Mouse (Mus musculus) induced T-regulatory cell, adult 2 months (primary cell): Measurements from ENCODE around the gene Vldlr.

Source experiments
- DNase-seq: peaks from one replicate; pipeline ENCODE4 v3.0.0-alpha.2; 2012; ENCODE audit warnings: low read depth

Gene Vldlr

DNA sequence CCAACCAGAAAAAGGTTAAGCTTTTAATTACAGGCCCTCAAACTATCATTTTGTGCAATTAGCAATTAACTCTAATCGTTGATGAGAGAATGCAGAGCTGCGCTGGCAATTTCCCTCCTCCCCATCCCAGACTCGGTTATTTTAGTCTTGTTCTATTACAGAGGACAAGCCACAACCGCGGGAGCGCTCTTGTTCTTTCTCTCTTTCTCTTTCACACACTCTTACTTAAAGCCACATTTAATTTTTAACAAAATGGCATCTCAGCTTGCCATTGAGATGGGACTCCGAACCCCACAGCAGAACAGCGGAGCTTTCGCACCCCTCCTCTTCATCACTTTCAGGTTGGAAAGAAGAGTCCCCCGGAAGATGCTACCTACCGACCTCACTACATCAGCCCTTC is at the start of gene Vldlr:
Vldlr (plus strand) TSS at position 167 of the 400 bp plus-strand sequence.
- DNase-seq = no peak

DNA sequence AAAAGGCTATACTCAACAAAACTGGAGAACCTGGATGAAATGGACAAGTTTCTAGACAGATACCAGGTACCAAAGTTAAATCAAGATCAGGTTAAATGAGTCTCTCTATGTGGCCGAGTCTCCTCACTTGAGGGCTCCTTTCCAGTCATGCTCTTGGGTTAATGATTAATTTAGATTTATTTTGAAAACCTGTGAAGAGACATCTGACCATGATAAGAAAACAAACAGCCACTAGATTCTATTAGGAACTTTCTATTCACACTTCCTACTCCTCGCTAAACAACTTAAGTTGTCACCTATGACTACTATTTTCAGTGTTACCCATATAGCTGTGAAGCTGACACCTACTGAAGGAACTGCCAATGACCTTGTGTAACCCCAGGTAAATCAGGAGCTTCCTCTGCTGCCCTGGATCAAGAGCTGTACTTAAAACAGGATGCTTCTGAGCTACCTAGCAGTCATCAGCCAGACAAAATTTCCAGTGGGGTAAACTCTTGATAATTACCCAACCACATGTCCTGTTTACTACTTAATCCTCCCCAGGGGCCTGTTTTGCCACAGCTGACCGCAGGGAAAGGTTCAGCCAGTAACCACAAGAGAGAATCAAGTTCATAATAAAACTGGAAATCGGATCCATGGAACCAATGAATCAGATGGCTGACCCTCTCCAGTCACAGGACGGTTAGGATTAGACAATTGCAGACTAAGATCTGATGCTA is 48.5 kb upstream of the Vldlr start:
- DNase-seq = no peak

DNA sequence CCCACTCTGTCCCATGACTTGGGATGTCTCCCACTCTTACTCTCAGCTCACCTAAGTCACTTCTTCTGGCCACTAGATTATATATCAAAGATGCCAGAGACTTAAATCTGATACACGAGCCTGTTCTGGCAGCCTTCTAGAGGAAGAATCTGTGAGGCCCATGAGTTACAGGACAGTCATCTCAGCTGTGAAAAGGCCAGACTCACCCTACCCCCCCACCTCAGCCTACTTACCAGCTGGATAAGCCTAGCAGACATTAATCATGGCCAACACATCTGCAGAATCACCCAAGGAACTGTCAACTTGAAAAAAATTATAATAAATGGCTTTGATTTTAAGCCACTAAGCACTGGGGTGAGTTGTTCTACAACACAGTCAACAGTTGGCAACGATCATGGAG is 42.4 kb upstream of the Vldlr start:
- no peak for DNase-seq

DNA sequence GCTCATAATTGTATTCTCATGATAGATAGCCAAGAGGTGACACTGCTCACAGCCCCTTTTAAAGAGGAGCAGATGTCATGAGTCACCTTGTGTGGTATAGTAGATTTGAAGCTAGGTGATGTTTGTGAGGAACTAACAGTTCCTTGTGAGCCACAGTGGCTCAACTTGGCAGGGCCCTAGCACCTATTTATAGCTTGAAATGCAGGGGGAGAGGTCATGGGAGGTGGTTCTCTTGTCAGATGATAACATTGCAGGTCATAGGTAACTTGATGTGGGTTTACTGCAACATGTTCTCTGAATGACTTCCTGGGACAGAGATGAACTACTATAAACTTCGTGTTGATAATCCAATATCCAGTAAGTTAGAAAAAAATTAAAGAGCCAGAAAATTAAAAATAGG is 40.7 kb upstream of the Vldlr start:
- DNase-seq = no peak

DNA sequence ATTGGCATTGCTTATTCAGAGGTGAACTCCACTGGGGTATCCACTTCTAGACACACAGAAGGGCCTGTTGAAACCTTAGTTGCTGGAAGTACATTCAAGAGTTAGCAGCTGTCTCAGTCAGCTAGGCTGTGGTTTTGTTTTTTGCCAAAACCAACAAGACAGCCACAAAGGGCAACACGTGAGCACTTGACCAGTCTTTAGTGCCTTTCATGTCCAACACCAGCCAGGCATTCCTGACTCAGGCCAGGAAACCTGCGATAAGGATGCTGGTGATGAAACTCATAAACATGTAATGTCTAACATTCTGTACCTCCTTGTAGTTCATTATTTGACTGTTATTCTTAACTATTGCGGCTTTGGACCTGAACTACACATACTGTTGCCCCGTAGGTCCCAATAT is 39.7 kb upstream of the Vldlr start:
- no peak for DNase-seq

DNA sequence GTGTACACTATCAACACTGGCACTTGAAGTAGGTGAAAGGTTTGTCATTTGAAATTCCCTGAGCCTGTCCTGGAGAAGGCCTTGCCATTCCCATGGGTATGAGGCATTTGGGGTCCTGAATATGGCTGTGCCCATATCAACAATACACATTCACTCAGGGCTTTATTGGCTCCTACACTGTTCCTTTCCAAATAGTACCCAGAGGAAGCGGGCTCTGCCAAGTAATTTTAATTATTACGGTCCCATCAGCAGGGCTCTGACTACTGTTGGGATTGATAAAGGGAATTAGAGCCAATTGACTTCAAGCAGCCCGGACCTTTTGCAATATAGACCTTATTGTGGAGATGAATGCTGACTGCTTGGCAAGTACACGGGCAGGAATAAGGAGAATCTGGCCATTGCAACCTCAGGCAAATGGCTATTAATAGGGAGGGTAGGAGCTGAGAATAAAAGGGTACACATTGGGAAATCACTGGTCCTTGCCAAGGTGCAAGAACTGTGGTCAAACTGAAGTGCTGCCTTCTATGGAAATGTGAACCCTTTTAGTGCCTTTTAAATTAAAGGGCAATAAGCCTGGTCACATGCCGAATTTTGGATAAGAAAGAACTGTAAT is 38.0 kb upstream of the Vldlr start:
- no peak for DNase-seq

DNA sequence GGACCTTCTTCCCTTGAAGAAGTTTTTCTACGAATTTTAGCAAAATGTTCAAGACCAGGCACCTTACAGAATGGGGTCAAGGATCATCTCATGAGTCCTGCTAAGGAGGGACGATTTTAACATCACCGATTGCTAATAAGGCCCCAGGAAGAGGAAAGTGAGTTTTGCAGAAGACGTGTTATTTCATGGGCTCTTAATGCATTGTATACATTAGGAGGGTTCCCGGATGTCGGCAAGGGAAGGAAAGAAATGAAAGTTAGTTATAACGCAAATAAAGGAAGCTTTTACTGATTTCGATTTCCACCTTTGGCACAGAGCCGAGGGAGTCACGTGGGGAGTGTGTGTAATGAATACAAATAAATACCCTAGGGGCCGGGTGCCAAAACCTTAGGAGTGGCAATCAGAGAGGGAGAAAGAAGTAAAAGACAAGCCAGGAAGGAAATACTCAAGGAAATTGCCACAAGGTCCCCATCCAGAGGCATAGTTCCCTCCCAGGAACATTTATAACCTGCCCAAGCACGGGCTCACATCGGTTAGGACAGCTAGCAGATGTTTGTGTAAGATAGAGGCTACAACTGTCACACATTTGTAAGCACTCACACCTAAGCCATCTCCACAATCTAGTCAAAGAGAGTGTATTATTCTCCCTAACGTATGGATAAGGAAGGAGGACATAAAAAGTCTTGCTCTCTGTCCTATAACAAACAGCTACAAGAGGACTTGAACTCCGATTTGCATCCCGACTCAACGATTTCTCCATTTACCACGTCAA is 35.7 kb upstream of the Vldlr start:
- no peak for DNase-seq

DNA sequence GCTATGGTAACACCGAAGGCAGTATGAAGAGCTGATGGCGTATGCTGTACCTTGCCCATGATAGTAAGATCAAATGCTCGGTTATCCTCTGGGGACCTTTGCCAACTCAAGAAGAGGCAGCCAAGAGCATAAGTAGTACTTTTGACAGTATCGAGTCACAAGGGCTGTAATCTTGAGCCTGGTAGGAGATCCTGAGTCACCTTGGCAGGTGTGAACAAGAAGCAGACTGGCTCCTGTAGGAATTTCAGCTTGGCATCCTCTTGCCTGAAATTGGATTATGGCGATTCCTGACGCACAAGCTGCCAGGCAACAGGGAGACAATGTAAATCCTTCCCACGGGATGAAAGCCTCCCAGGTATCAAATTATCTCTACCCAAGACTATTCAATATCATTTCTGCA is 32.8 kb upstream of the Vldlr start:
- no peak for DNase-seq

DNA sequence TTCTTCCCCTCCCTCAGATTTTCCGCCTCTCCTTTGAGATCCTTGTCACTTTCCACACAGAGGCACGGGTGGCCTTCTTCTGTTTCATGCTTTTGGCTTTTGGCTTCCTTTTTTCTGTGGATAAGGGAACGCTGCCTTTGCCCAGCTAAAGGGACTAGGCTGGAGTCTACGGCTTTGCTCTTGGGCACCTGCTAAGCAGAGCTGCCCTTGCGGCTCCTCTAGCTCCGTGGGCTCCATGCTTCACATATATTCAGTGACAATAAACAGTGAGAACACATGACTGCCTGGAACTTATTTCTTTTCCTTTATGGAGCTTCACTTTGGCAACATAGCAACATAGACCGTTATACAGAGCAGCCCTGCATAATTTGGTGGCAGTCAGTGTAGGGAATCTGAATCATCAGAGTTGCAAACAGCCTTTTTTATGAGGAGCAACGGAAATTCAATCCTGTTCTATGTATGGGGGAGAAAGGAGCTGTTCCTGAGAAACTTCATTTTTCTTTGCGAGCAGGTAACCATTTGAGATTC is 12.5 kb upstream of the Vldlr start:
- no peak for DNase-seq

DNA sequence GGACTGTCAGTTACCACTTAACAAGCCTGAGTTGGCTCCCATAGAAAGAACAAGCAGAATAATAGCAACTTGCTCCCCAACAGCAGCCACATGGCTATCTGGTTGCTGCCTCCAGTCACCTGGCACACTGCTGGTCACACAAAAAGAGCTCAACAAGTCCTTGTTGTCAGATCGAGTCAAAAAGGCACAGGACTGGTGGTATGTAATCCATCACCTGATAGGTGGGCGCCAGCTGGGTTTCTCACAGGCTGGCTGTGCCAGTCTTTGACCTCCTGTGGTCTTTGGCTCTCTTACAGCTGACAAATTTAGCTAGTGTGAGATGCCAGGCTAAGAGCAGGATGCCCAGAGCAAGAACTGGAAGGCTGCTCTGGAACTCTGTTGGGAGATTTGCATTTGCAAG is 5.3 kb upstream of the Vldlr start:
- no peak for DNase-seq

DNA sequence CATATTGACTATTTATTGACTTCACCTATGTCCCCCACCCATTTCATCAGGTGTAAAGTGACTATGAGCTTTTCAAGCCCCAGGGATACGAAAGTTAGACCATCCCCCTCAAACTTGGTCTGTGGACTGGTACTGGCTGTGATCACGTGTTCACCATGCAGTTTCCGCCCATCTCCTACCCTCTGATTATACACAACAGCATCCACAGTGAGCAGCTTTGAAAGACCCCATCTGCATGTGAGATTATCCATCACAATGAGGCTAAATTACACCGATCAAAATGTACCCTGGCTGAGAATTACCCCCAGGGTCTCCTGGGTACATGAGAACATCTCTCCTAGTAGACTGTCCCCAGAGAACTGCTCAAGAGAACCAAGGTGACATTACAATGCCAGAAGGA is 688 bp upstream of the Vldlr start:
- DNase-seq = no peak

DNA sequence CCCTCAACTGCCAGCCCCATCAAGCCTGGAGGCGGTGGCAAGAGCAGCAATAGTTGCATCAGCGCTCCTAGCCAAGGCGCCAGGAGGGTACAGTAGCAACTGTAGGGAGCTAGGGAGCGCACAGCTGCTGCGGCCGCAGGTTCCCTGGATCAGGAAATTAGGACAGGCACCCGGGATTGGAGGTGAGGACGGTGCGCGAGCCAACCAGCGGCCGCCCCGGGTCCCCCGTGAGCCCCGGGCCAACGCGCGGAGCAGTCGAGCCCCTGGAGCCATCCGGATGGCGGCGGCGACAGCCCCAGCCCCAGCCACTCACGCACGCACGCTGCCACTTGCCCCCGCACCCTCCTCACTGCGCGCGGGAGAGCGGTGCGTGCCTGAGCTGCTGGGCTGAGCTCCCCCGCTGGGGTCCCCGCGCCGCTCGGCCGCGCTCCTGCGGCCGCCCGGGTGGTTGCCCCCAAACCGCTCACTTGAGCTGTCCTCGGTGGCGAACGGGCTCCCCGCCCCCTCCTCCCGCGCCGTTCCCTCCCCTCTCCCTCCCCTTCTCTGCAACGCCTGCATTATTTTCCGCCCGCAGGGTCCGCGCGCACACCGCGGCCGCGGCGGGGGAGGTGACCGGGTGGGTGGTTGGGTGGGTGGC is 601 bp downstream of the Vldlr start:
- DNase-seq = no peak

DNA sequence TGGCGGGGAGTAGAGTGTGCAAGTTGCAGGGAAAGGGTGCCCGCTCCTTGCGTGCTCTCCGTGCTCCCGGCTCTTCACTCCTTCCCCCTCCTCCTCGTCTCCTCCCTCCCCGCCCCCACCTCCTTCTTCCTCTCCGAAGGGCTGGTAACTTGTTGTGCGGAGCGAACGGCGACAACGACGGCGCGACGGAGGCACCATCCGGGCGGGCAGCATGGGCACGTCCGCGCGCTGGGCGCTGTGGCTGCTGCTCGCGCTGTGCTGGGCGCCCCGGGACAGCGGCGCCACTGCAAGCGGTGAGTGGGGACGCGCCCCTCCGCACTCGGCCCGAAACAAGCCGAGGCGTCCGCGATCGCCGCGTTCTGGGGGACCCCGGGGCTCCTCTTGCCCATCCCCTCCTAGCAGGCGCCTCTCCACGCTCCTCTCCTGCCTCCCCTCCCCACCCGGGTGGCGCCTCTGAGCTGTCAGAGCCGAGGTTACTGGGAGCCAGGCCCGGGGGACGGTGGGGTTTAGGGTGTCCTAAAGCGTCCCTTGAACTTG is 1.2 kb downstream of the Vldlr start:
- no peak for DNase-seq

DNA sequence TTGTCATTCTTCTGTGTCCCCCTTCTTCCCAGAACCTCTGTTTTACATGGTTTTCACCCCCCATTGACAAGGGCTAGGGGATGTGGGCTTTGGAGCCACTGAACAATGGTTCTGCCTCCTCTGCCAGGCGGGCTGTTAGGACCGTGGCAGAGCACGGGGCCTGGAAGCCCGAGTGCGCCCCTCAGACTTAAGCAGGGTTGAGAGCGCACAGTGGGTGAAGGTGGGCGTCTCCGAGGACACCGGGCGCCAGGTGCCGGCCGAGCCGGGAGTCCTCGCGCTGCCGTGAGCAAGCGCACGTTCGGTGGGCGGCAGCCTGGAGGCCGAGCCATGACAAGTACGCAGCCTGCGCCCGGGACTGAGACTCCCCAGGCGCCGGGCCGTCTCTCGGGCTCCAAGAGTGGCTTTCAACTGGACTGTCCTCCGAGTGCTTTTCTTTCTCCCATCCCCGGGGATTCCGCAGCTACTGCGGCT is 1.7 kb downstream of the Vldlr start:
- DNase-seq = no peak

DNA sequence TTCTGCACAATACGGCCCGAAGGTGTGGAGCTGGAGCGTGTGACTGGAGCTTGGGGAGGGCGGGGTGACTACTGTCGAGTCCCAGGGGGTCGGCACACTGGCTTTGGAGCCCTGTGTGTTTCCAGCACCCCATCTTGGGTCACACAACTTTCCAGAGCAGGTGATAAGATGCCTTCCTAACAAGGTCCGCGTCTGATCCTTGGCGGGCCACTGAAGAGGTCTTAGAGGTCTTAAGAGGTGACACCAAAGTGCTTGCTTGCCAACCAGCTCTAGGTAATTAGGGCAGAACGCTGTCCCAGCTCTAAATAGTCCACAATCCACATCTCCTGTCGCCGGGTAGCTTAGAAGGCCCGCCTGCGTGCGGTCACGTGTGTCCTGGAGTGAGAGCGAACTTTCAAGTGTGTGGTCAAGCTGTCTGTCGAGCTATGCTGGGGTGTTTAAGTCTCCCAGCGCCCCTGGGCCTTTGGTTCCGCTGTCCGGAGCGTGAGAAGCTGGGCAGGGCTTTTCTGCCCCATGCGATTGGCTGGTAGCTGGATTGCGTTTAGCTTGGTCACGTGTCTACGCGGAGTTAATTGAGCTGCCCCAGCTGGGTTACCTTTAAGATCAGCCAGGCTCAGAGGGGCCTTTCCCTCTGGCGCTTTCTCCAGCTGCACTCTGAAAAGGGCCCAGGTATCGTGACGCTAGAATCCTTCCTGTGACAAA is 2.4 kb downstream of the Vldlr start:
- DNase-seq = no peak

DNA sequence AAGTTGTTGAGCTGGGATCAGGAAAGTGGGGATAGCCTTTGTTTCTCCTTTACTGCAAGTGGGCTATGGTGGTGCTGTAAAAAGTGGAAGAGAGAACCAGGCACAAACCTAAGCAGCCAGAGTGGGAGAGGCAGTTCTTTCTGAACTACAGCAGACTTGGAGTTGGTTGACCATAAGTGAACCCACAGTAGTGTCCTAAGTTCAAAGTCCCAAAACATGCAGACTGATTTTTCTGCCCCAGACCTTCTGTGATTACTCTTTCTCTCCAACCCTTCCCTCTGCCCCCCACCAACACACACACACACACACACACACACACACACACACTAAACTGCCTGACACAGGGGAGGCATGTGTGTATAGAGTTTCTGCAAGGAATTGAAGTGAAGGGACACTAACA is 3.3 kb downstream of the Vldlr start:
- no peak for DNase-seq

DNA sequence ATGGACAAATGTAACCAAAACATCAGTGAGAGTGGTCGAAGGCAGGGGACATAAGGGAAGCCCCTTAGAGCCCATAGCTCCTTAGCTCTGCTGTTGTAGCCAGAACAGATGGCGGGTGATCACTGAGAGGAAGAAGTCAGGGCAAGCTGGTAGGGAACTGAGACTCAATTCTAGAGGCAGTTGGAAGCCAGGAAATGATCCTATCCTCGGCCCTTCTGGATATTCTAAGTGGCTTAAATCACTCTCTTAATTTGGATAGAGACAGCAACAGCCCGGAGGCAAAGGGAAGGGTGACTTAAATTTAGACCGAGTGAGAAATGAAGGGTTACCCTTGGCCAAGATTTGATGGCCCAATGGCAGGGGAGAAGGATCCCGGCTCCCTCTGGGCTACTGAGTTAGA is 6.8 kb downstream of the Vldlr start:
- no peak for DNase-seq

DNA sequence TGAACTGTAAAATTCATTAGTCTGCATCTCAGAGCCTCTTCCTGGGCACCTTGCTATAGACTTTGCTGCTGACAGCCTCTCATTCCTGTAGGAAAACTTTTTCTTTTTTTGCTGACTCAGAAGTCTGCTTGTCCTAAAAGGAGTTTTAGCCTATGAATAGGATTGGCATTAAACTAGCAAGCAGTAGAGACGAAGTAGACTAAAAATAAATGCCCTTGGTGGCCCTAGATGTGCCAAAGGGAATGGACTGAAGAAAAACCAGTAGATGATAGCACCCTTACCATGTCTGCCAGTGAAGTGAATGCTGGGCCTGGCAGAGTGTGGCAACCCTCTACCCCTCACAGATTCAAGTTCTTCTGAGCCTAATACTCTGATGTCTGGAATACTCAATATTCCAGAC is 8.1 kb downstream of the Vldlr start:
- DNase-seq = no peak

DNA sequence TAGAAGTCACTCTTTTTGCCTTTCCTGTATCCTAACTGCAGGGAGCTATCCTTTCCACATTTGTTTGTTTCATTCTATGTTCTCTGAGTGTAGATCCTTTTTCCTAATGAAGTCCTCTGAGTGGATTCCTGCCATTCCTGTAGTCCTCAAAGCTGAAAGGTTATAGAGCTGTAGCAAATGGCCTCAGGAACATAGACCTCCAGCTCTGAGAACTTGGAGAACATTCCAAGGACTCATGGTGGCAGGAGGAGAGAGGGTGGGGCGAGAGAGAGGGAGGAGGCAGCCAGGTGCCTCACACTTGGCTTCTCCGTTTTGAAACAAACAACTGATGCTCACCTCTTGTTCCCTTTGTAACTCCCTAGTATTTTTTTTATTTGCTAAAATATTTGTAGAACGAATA is 10.3 kb downstream of the Vldlr start:
- DNase-seq = no peak

DNA sequence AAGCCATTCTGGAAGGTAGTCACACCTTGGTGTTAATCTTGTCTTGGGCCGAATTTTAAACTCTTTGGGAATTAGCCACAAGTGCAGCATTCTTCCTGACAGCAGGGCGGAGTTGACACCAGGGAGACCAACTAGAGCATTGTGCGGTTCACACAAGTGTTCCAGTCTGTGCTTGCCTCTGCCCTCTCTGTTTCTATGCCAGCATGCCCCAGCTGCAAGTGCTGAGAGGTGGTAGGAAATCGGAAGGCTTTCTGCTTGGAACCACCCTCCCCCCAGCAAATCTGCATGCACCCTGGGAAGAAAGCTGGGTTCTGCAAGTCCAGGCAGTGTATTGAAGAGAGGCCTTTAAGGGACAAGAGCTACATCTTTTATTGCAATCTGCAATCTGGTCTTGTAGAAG is 10.8 kb downstream of the Vldlr start:
- DNase-seq = no peak

DNA sequence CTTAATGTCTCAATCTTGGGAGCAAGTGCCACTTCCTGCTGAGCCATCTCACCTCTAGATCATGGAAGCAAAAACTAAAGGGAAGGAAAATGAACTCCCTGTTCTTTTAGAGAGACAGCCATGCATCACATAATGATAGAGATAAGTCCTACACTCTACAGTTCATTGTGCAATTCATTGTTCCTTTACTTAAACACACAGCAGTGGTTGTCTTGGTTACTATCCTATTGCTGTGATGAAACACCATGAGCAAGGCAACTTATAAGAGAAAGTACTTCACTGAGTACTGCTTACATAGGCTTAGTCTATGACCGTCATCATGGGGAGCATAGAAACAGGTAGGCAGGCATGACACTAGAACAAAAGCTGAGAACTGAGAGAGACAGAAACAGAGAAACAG is 12.0 kb downstream of the Vldlr start:
- no peak for DNase-seq

DNA sequence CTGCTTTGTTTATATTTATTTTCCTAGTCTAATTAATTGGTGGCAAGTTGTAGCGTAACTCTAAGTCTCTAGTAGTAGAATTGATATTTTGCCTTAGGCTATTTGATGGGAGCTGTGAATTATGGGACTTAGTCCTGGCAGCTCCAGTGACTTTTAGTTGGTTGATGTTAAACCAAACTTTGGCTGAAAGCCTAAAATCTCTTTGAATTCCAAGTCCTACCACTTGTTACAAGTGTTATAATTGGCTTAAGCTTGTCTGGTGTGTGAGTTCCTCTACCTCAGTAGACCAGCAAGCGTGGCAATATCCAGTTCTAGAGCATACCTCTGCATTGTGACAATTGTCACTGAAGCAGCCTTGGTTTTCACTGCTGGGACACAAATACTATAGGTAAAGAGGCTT is 17.1 kb downstream of the Vldlr start:
- DNase-seq = no peak
